Mouse (Mus musculus) myocyte (in vitro differentiated cells): ENCODE measurements around the gene Ppp1r26. TPM values are rescaled to one million over a fixed set of nuclear protein-coding genes. Genes with fewer than 3 reads are reported as not detected.

Experiments
- H3K27me3 ChIP-seq: one replicate; pipeline ENCODE4 v1.6.1; 2011; ENCODE audit not compliant: control insufficient read depth, insufficient read depth, insufficient read length
- H3K36me3 ChIP-seq: one replicate; pipeline ENCODE4 v1.6.1; 2011; ENCODE audit not compliant: control insufficient read depth, insufficient read depth
- H3K4me2 ChIP-seq: one replicate; pipeline ENCODE4 v1.6.1; 2011; ENCODE audit warnings: low read depth, control low read depth
- H3K4me3 ChIP-seq: one replicate; pipeline ENCODE4 v1.5.1; 2011; ENCODE audit warnings: mild to moderate bottlenecking, control low read depth, moderate library complexity
- H3K79me2 ChIP-seq: one replicate; pipeline ENCODE4 v1.6.1; 2011; ENCODE audit not compliant: control insufficient read depth, insufficient read depth
- H3ac ChIP-seq: one replicate; pipeline ENCODE4 v1.6.1; 2011; ENCODE audit not compliant: control insufficient read depth, insufficient read length
- CEBPB ChIP-seq: IDR thresholded peaks from 2 replicates; pipeline ENCODE4 v1.6.1; 2011; ENCODE audit warnings: mild to moderate bottlenecking, moderate library complexity; ENCODE audit not compliant: poor library complexity, insufficient read depth, severe bottlenecking
- E2F4 ChIP-seq: IDR thresholded peaks from one replicate; pipeline ENCODE4 v1.6.1; 2011; ENCODE audit warnings: mild to moderate bottlenecking, control low read depth, moderate library complexity; ENCODE audit not compliant: insufficient read depth
- MAX ChIP-seq: IDR thresholded peaks from one replicate; pipeline ENCODE4 v1.6.1; 2011; ENCODE audit warnings: low read depth, mild to moderate bottlenecking, control low read depth
- MYOD1 ChIP-seq, 3 experiments: IDR thresholded peaks; one replicate each; pipeline ENCODE4 v1.6.1; 2011; ENCODE audit warnings: control low read depth in 2 of 3, low read depth in 2 of 3, mild to moderate bottlenecking in 2 of 3, moderate library complexity in 1 of 3; ENCODE audit not compliant: insufficient read length in 2 of 3, control insufficient read depth in 1 of 3
- MYOG ChIP-seq, 3 experiments: IDR thresholded peaks; one replicate each; pipeline ENCODE4 v1.6.1; 2011; ENCODE audit warnings: control low read depth in 2 of 3, low read depth in 2 of 3, mild to moderate bottlenecking in 2 of 3; ENCODE audit not compliant: insufficient read length in 2 of 3, control insufficient read depth in 1 of 3, insufficient read depth in 1 of 3
- POLR2A ChIP-seq: IDR thresholded peaks from one replicate; pipeline ENCODE4 v1.6.1; 2011; ENCODE audit warnings: low read depth, mild to moderate bottlenecking, control low read depth, moderate library complexity; ENCODE audit not compliant: insufficient read length
- POLR2AphosphoS2 ChIP-seq: IDR thresholded peaks from one replicate; pipeline ENCODE4 v1.6.1; 2011; ENCODE audit warnings: low read depth, control low read depth; ENCODE audit not compliant: insufficient read length
- REST ChIP-seq: IDR thresholded peaks from one replicate; pipeline ENCODE4 v1.6.1; 2011; ENCODE audit warnings: mild to moderate bottlenecking, control low read depth, moderate library complexity; ENCODE audit not compliant: insufficient read depth, insufficient read length
- SRF ChIP-seq: IDR thresholded peaks from one replicate; pipeline ENCODE4 v1.6.1; 2011; ENCODE audit warnings: low read depth; ENCODE audit not compliant: control insufficient read depth, insufficient read length
- TCF12 ChIP-seq: IDR thresholded peaks from one replicate; pipeline ENCODE4 v1.6.1; 2011; ENCODE audit warnings: mild to moderate bottlenecking, control low read depth; ENCODE audit not compliant: poor library complexity, insufficient read depth, severe bottlenecking
- TCF3 ChIP-seq: IDR thresholded peaks from one replicate; pipeline ENCODE4 v1.6.1; 2011; ENCODE audit warnings: low read depth, control low read depth; ENCODE audit not compliant: insufficient read length
- USF1 ChIP-seq: IDR thresholded peaks from one replicate; pipeline ENCODE4 v1.6.1; 2011; ENCODE audit warnings: low read depth, mild to moderate bottlenecking, control low read depth, moderate library complexity
- polyA plus RNA-seq: library from polyadenylated mRNA; unstranded; fragments of >200 nt; fragmentation: generic; extraction: Trizol; gene quantifications from one replicate; pipeline ENCODE4 v1.2.1, GENCODE M21; 2012; ENCODE audit warnings: missing spikeins

Gene Ppp1r26
- not detected for polyA plus RNA-seq

DNA sequence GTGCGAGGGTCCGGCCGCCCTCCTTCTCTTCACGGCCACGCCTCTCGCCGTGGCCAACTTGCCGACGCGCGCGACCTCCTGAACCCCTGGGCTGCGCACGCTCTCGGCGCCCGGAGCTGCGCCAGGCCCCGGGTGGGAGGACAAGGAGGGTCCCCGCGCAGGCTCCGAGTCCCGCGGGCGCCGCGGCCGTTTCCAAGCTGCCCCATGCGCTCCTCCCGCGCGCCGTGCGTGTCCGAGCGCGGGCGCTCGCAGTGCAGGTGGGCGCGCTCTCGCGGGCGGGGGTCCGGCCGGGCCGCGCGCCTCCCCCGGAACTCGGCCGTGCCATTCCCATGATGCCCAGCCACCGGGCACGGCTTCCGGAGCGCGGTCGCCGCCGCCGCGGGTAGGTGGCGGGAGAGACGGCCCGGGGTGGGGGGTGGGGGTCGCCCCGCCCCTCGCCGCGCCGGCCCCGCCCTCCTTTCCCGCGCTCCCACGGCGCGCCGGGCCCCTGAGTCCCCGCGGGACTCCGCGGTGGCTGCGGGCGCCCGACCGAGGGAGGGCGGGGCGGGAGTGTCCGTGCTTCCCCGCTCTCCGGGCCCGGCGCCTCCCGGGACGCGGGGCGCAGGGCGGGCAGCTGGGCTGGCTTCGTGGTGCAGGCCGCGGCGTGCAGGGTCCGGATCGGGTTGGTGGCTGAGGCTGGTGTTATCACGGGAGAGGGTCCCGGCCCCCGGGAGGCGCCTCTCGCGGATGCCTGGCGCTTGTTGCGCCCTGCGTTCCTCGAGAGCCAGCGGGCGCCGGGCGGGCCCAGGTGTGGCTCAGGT is at the start of gene Ppp1r26:
TSS of gene Ppp1r26 (plus strand) at position 286 of the 800 bp plus-strand sequence.
- Histone ChIP-seq H3K4me2 (no peak within 1 kb of the TSS), H3ac (no peak within 1 kb of the TSS), H3K36me3 (no peaks in the 10 kb centered on the region), H3K4me3 (no peak within 1 kb of the TSS), H3K79me2 (no peaks in the 10 kb centered on the region), H3K27me3 (peaks cover 53% of the 10 kb centered on the region)
- TF ChIP-seq SRF (no peak), USF1 (no peak), REST (no peak), POLR2A (no peak), CEBPB (no peak), E2F4 (no peak), TCF12 (no peak), MYOG (IDR thresholded peaks at IDR 0.05; ENCODE audit: control insufficient read depth in 1 of 3, insufficient read depth in 1 of 3, insufficient read length in 2 of 3, low read depth in 2 of 3) (no peak), MAX (no peak), TCF3 (no peak), MYOD1 (IDR thresholded peaks at IDR 0.05; ENCODE audit: control insufficient read depth in 1 of 3, insufficient read length in 2 of 3, low read depth in 2 of 3) (no peak), POLR2AphosphoS2 (no peak)

GRCm38 (mm10) chr2:28396928-28397327 is 49.7 kb upstream of the Ppp1r26 start:
- no peaks in the 10 kb centered on the region for H3K79me2 ChIP-seq
- H3K4me3 ChIP-seq, result no peak overlapping the region
- TF ChIP-seq POLR2A (no peak), MAX (no peak)
- H3K4me2 ChIP-seq, result no peak overlapping the region
- peaks cover 24% of the 10 kb centered on the region for H3K27me3 ChIP-seq
- no peaks in the 10 kb centered on the region for H3K36me3 ChIP-seq
- no peak overlapping the region for H3ac ChIP-seq

DNA sequence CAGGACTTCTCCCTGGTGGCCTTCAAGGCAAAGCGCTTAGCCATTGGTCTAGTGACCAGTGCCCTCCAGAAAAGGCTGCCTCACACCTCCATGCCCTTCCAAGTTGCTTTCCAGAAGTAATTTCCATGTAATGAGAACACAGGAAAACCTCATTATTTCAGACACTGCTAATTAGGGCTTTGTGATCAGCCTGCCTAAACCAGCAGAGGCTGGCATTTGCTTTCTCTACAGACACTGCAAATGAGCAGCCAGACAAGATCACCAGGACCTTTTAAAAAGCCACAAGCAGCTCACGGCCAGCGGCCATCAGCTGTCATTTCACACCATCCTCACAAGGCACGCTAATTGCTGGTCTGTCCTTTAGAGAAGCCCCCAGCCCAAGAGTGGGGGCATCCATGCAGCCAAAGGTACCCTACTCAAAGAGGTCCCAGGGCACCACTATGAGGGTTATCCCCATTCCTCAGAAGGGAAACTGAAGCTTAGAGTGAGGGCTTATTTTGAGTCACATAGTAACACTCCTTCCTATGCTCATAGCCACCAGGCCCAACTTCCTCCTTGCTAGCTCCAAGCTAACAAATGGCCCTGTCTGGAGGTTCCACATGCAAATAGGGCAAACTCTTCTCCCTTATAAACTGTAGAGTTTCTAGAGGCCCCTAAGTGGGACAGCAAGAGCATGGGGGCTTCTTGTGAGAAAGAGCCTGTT is 49.0 kb upstream of the Ppp1r26 start:
- Histone ChIP-seq H3ac (no peak overlapping the region), H3K4me3 (no peak overlapping the region), H3K27me3 (peaks cover 24% of the 10 kb centered on the region), H3K4me2 (no peak overlapping the region), H3K36me3 (no peaks in the 10 kb centered on the region), H3K79me2 (no peaks in the 10 kb centered on the region)
- TF ChIP-seq TCF3 (no peak), POLR2AphosphoS2 (no peak), E2F4 (no peak), SRF (no peak), REST (no peak), USF1 (no peak), POLR2A (no peak)

- TF ChIP-seq POLR2A (no peak), MAX (no peak), SRF (no peak), MYOG (IDR thresholded peaks at IDR 0.05; ENCODE audit: control insufficient read depth in 1 of 3, insufficient read depth in 1 of 3, insufficient read length in 2 of 3, low read depth in 2 of 3) (no peak), USF1 (no peak), MYOD1 (IDR thresholded peaks at IDR 0.05; ENCODE audit: control insufficient read depth in 1 of 3, insufficient read length in 2 of 3, low read depth in 2 of 3) (no peak), E2F4 (no peak), CEBPB (no peak), TCF12 (no peak), POLR2AphosphoS2 (no peak), REST (no peak), TCF3 (no peak)
- H3ac ChIP-seq, result no peak overlapping the region
- no peak overlapping the region for H3K4me2 ChIP-seq
- no peak overlapping the region for H3K4me3 ChIP-seq
- no peaks in the 10 kb centered on the region for H3K36me3 ChIP-seq
- H3K79me2 ChIP-seq, result no peaks in the 10 kb centered on the region
- H3K27me3 ChIP-seq, result peaks cover 11% of the 10 kb centered on the region
Observed at GRCm38 (mm10) chr2:28401647-28402046, 45.0 kb upstream of the Ppp1r26 start.

DNA sequence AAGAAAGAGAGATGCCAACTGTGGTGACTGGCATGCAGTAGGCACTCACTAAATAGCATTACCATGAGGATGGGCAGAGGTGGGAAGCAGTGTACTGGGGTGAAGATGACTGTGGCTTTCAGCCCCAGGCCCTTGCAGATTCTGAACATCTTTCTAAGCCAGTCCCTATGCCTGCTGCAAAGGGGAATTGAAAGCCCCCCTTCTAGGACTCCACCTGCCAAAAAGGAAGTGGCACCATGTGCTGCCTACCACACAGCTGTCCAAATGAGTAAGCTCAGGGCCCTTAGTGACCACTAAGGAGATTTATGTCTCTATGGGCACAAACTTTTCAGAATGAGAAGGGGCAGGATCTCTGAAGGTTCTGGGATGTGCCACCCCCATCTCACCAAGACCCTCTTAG is 44.5 kb upstream of the Ppp1r26 start:
- no peak overlapping the region for H3K4me3 ChIP-seq
- no peak overlapping the region for H3K4me2 ChIP-seq
- H3K79me2 ChIP-seq, result no peaks in the 10 kb centered on the region
- H3K36me3 ChIP-seq, result no peaks in the 10 kb centered on the region
- TF ChIP-seq E2F4, result no peak
- no peak for TF ChIP-seq MAX
- no peak for TF ChIP-seq CEBPB
- no peak for TF ChIP-seq POLR2AphosphoS2
- no peak for TF ChIP-seq MYOD1 (IDR thresholded peaks at IDR 0.05; ENCODE audit: control insufficient read depth in 1 of 3, insufficient read length in 2 of 3, low read depth in 2 of 3)
- TF ChIP-seq POLR2A, result no peak
- no peak for TF ChIP-seq SRF
- TF ChIP-seq REST, result no peak
- no peak for TF ChIP-seq USF1
- H3ac ChIP-seq, result no peak overlapping the region
- H3K27me3 ChIP-seq, result peaks cover 10% of the 10 kb centered on the region
